Mouse (Mus musculus): Measurements from ENCODE around the gene Ereg. TPM values are rescaled to one million over a fixed set of nuclear protein-coding genes. Genes with fewer than 3 reads are reported as not detected.

Gene Ereg
- polyA plus RNA-seq, 1 experiment from 2014 or later, result 0.17 TPM

Other genes with a start within 250 kb of the Ereg start
- 0.83 and 1.2 TPM in 2 replicates for gene Cxcl1, start 183.4 kb upstream of the Ereg start, polyA plus RNA-seq (2014; fragmentation: Nextera tagmentation; extraction: Ambion mirVana)
- gene Cxcl2, start 170.8 kb upstream of the Ereg start, polyA plus RNA-seq (2014; fragmentation: Nextera tagmentation; extraction: Ambion mirVana), result not detected in 2 replicates
- 56.4 and 58.9 TPM in 2 replicates for gene Mthfd2l, start 143.5 kb upstream of the Ereg start, polyA plus RNA-seq (2014; fragmentation: Nextera tagmentation; extraction: Ambion mirVana)
- 0.43 TPM in 1 of 2 replicates, not detected in the other for gene Epgn, start 47.2 kb upstream of the Ereg start, polyA plus RNA-seq (2014; fragmentation: Nextera tagmentation; extraction: Ambion mirVana)
- 0.88 and 1.7 TPM in 2 replicates for gene Areg, start 65.0 kb downstream of the Ereg start, polyA plus RNA-seq (2014; fragmentation: Nextera tagmentation; extraction: Ambion mirVana)